Mouse (Mus musculus): ENCODE data around the gene 3110040N11Rik. TPM values are rescaled to one million over a fixed set of nuclear protein-coding genes. Genes with fewer than 3 reads are reported as not detected.

The 3110040N11Rik gene
- 15.9 and 21.6 TPM in 2 replicates for polyA plus RNA-seq (2012; ENCODE audit: low replicate concordance)

GRCm38 (mm10) chr7:81789095-81789757 is at the start of gene 3110040N11Rik:
3110040N11Rik (minus strand) TSS chr7:81789478.

GRCm38 (mm10) chr7:81829379-81829894 is 40.2 kb upstream of the 3110040N11Rik start, which contains the start of gene Btbd1:
Btbd1 (minus strand) TSS chr7:81829431.

GRCm38 (mm10) chr7:81762180-81763109 is 26.8 kb downstream of the 3110040N11Rik start, which contains the start of gene Ramac:
Ramac (plus strand) TSS chr7:81762925.

Other genes with a start within 250 kb of the 3110040N11Rik start
- gene Fsd2, start 222.5 kb downstream of the 3110040N11Rik start, polyA plus RNA-seq (2012; ENCODE audit: low replicate concordance): 0.02 and 0.04 TPM in 2 replicates
- gene Whamm, start 218.2 kb downstream of the 3110040N11Rik start, polyA plus RNA-seq (2012; ENCODE audit: low replicate concordance): 23.9 and 38.9 TPM in 2 replicates
- gene Homer2, start 82.0 kb downstream of the 3110040N11Rik start, polyA plus RNA-seq (2012; ENCODE audit: low replicate concordance): 0.17 and 0.23 TPM in 2 replicates
- 7.6 and 17.5 TPM in 2 replicates for gene Ramac, start 26.6 kb downstream of the 3110040N11Rik start, polyA plus RNA-seq (2012; ENCODE audit: low replicate concordance)
- gene Btbd1, start 40.0 kb upstream of the 3110040N11Rik start, polyA plus RNA-seq (2012; ENCODE audit: low replicate concordance): 11.1 and 14.1 TPM in 2 replicates
- not detected in 2 replicates for gene Gm10160, start 66.3 kb upstream of the 3110040N11Rik start, polyA plus RNA-seq (2012; ENCODE audit: low replicate concordance)
- gene Tm6sf1, start 69.5 kb upstream of the 3110040N11Rik start, polyA plus RNA-seq (2012; ENCODE audit: low replicate concordance): 98.6 and 153 TPM in 2 replicates
- gene Hdgfl3, start 145.0 kb upstream of the 3110040N11Rik start, polyA plus RNA-seq (2012; ENCODE audit: low replicate concordance): 0.81 and 0.90 TPM in 2 replicates
- gene Bnc1, start 202.8 kb upstream of the 3110040N11Rik start, polyA plus RNA-seq (2012; ENCODE audit: low replicate concordance): not detected in 2 replicates